ENCODE assay signal across 12 mouse cellular contexts in genomic region chr16:5139741-5140140, GRCm38 (mm10). TPM values are rescaled to one million over a fixed set of nuclear protein-coding genes. Genes with fewer than 3 reads are reported as not detected.
DNase-seq lines count a peak whose midpoint lies in the region; ATAC-seq and TF ChIP-seq lines count a peak whose summit lies in the region.
"Had no signal": no experiment of that assay in that cellular context is flagged by ENCODE, and none has a peak within 500 bp of the region (broad histone marks: within the 10 kb centered on the region; RNA-seq: fewer than 3 reads in every experiment).

No protein-coding gene starts in this region.

- H3K9me3 ChIP-seq in limb, embryonic 14.5 days (ENCODE audit: control insufficient read depth, low read length), result no peaks in the 10 kb centered on the region
- no peaks in the 10 kb centered on the region for H3K9me3 ChIP-seq in limb, embryonic 10.5 days (replicated peaks)

- peak; percentile 58 for DNase-seq in adrenal gland, postnatal 10 days
- DNase-seq in adrenal gland, adult 8-10 months, result no peak
- peak; percentile 56 for DNase-seq in limb, embryonic 14.5 days (ENCODE audit: low spot score)
- DNase-seq in limb, embryonic 10.5 days (ENCODE audit: low spot score), result no peak
- DNase-seq in gastrocnemius, postnatal 14 days, result peak; percentile 86
- peak; percentile 73 for DNase-seq in skeletal muscle tissue, adult 2 months (ENCODE audit: low read depth, low spot score)
- DNase-seq in frontal cortex, adult 2 months (ENCODE audit: extremely low spot score in 1 of 2, low spot score in 1 of 2), result no peak
- DNase-seq: B cell, adult 2 months; retina, postnatal 1 day; thymus, adult 2 months had no signal

- intact Hi-C loops in gastrocnemius, postnatal 14 days (cut with DNase I; ENCODE audit: low total_unique reads), result loop anchor here (5.0 to 10.0 kb wide), 2 partner anchors 85 to 157 kb away; partner anchors contain the start of gene Ubn1

- no peaks in the 10 kb centered on the region for H3K27me3 ChIP-seq in limb, embryonic 14.5 days (ENCODE audit: control insufficient read depth, insufficient read depth, low read length)
- H3K27me3 ChIP-seq in limb, embryonic 10.5 days (ENCODE audit: low read depth, poor library complexity, severe bottlenecking), result peaks cover 10% of the 10 kb centered on the region

- 33% methylated on average over 4 of the region's 4 CpGs for WGBS in limb, embryonic 14.5 days
- WGBS in limb, embryonic 10.5 days, result 44% methylated on average over 4 of the region's 4 CpGs

- ATAC-seq in limb, embryonic 14.5 days (ENCODE audit: low FRiP score, low read depth), result peak; percentile 36; the same call in 1 of the 2 replicates
- no peak for ATAC-seq in CD4-positive, CD25-positive, alpha-beta regulatory T cell, adult 4 months

- H3K4me2 ChIP-seq in limb, embryonic 14.5 days (replicated peaks; ENCODE audit: low read depth, low read length, severe bottlenecking), result no peak overlapping the region

- H3K4me1 ChIP-seq in limb, embryonic 14.5 days (ENCODE audit: control insufficient read depth, insufficient read depth, low read length), result no peaks in the 10 kb centered on the region; the same call in 1 of the 2 replicates
- peaks cover 7% of the 10 kb centered on the region; the same call in 1 of the 2 replicates for H3K4me1 ChIP-seq in limb, embryonic 10.5 days

- no peak for TF ChIP-seq POLR2A in limb, embryonic 14.5 days (IDR thresholded peaks at IDR 0.05; ENCODE audit: borderline replicate concordance, extremely low read depth, insufficient read depth, insufficient read length)

- no peak overlapping the region for H3K9ac ChIP-seq in limb, embryonic 14.5 days (ENCODE audit: low read depth, low read length, severe bottlenecking)

- H3K27ac ChIP-seq in limb, embryonic 14.5 days (replicated peaks; ENCODE audit: low read depth, low read length), result no peak overlapping the region
- H3K27ac ChIP-seq in limb, embryonic 10.5 days, result no peak overlapping the region

- no peak overlapping the region for H3K4me3 ChIP-seq in limb, embryonic 14.5 days (replicated peaks; ENCODE audit: low read length)
- no peak overlapping the region for H3K4me3 ChIP-seq in limb, embryonic 10.5 days

- no peaks in the 10 kb centered on the region for H3K36me3 ChIP-seq in limb, embryonic 14.5 days (ENCODE audit: control insufficient read depth, insufficient read depth, low read length)
- H3K36me3 ChIP-seq in limb, embryonic 10.5 days, result no peaks in the 10 kb centered on the region

RNA-seq across cellular contexts. Expression of gene Sec14l5, which starts 7.2 kb away (rescaled TPM):
- under 1 TPM; 0.39 to 0.76 TPM for total RNA-seq in adrenal gland, postnatal 10 days (2021)
- under 1 TPM; 0.17 to 0.35 (median 0.23) TPM for total RNA-seq in adrenal gland, adult 8-10 months (2022)
- 0.45 and 0.61 TPM in 2 replicates for polyA plus RNA-seq in limb, embryonic 14.5 days (2012; rRNA removed)
- polyA plus RNA-seq in limb, embryonic 14.5 days (2014; fragmentation: Nextera tagmentation; extraction: Ambion mirVana), result 0.10 and 0.12 TPM in 2 replicates
- polyA plus RNA-seq in limb, embryonic 10.5 days (2016; fragmentation: Nextera tagmentation; extraction: Ambion mirVana), result 0.04 TPM in 1 of 2 replicates, not detected in the other
- total RNA-seq in gastrocnemius, postnatal 14 days (2021), result 10 to 100 TPM in 1 of 2 experiments, 1 to 10 TPM in 1; 7.4 to 11.3 TPM
- not detected for polyA plus RNA-seq in CD4-positive, CD25-positive, alpha-beta regulatory T cell, adult 4 months (2017; shearing (Covaris generic))
- 8.0 and 9.2 TPM in 2 replicates for polyA plus RNA-seq in frontal cortex, adult 2 months (2012; rRNA removed)
- total RNA-seq: megakaryocyte-erythroid progenitor cell, adult 5-6 weeks had no signal

RNA-seq across cellular contexts. Expression of gene Ppl, which starts 7.5 kb away (rescaled TPM):
- 1 to 10 TPM; 2.0 to 2.3 TPM for total RNA-seq in adrenal gland, postnatal 10 days (2021)
- 10 to 100 TPM in 2 of 4 experiments, 1 to 10 TPM in 2; 3.1 to 17.7 (median 9.9) TPM for total RNA-seq in adrenal gland, adult 8-10 months (2022)
- 8.9 and 15.6 TPM in 2 replicates for polyA plus RNA-seq in limb, embryonic 14.5 days (2012; rRNA removed)
- polyA plus RNA-seq in limb, embryonic 14.5 days (2014; fragmentation: Nextera tagmentation; extraction: Ambion mirVana), result 23.5 and 33.7 TPM in 2 replicates
- polyA plus RNA-seq in limb, embryonic 10.5 days (2016; fragmentation: Nextera tagmentation; extraction: Ambion mirVana), result 2.3 and 3.0 TPM in 2 replicates
- under 1 TPM; 0.27 to 0.43 TPM for total RNA-seq in gastrocnemius, postnatal 14 days (2021)
- under 1 TPM; 0.11 to 0.23 TPM for polyA plus RNA-seq in CD4-positive, CD25-positive, alpha-beta regulatory T cell, adult 4 months (2017; shearing (Covaris generic))
- 0.17 and 0.24 TPM in 2 replicates for polyA plus RNA-seq in frontal cortex, adult 2 months (2012; rRNA removed)
- total RNA-seq: megakaryocyte-erythroid progenitor cell, adult 5-6 weeks had no signal

Comparison
In these comparisons a context has a peak if more than half of its experiments do, and no peak if none do; other contexts are left out.
1. DNase-seq: peak in adrenal gland, postnatal 10 days (single experiment), limb, embryonic 14.5 days (single experiment), gastrocnemius, postnatal 14 days (single experiment) and skeletal muscle tissue, adult 2 months (single experiment); none in adrenal gland, adult 8-10 months (single experiment), limb, embryonic 10.5 days (single experiment) and frontal cortex, adult 2 months (0 of 2).